Mouse (Mus musculus) erythroblast, embryonic 14.5 days (primary cell): ENCODE results near the gene Nuf2.

Experiments used
- GATA1 ChIP-seq: IDR thresholded peaks from 2 replicates; pipeline ENCODE4 v1.6.1; 2012; ENCODE audit warnings: low read length, inconsistent platforms, mixed read lengths
- TAL1 ChIP-seq: IDR thresholded peaks from 3 replicates; pipeline ENCODE4 v1.6.1; 2012; ENCODE audit warnings: low read length, inconsistent platforms, mixed read lengths

GRCm38 (mm10) chr1:169579572-169579971 is 48.3 kb upstream of the Nuf2 start:
- TF ChIP-seq GATA1 (no peak), TAL1 (no peak)
